Mouse (Mus musculus) brain, adult 2 months (tissue): ENCODE results near the gene Sct.
A peak's percentile ranks its signal among the peaks of the same experiment; 100 is the strongest.
"Not testable (repeated sequence)": the region's sequence is repeated elsewhere in the genome, so short reads cannot be mapped to it uniquely, and the experiment has no call there.

Source experiments
- DNase-seq: peaks from one replicate; pipeline ENCODE4 v3.0.0; 2011; ENCODE audit warnings: low read depth, low spot score

The Sct gene

GRCm38 (mm10) chr7:141291921-141292582, 13.1 kb upstream of the Sct start, which contains the start of gene Drd4:
Gene Drd4, plus strand, starts transcription at chr7:141292006.
- DNase-seq: peak; percentile 49

GRCm38 (mm10) chr7:141288042-141288441, 9.1 kb upstream of the Sct start:
- DNase-seq: no peak

- DNase-seq: no peak
Measured at GRCm38 (mm10) chr7:141282756-141283155, 3.8 kb upstream of the Sct start.

GRCm38 (mm10) chr7:141281442-141281841, 2.5 kb upstream of the Sct start:
- no peak for DNase-seq

GRCm38 (mm10) chr7:141277701-141278678, 943 bp downstream of the Sct start:
- DNase-seq: no peak

- no peak for DNase-seq
Measured at GRCm38 (mm10) chr7:141276546-141276945, 2.4 kb downstream of the Sct start, which contains the start of gene Cdhr5. Gene Cdhr5, minus strand, starts transcription at chr7:141276786.

GRCm38 (mm10) chr7:141275356-141275755, 3.6 kb downstream of the Sct start:
- DNase-seq: no peak

- DNase-seq: no peak
Measured at GRCm38 (mm10) chr7:141270631-141271030, 8.3 kb downstream of the Sct start.

- no peak for DNase-seq
Measured at GRCm38 (mm10) chr7:141269273-141269545, 9.7 kb downstream of the Sct start.

- no peak for DNase-seq
Measured at GRCm38 (mm10) chr7:141268466-141269272, 10.3 kb downstream of the Sct start.

- peak; percentile 65 for DNase-seq
Measured at GRCm38 (mm10) chr7:141265739-141266561, 13.0 kb downstream of the Sct start, which contains the start of gene Irf7. Gene Irf7, minus strand, starts transcription at chr7:141266481.

- no peak for DNase-seq
Measured at GRCm38 (mm10) chr7:141265411-141265738, 13.6 kb downstream of the Sct start.

- DNase-seq: peak; percentile 35
Measured at GRCm38 (mm10) chr7:141264761-141265410, 14.0 kb downstream of the Sct start.

GRCm38 (mm10) chr7:141264041-141264700, 14.8 kb downstream of the Sct start:
- DNase-seq: no peak

GRCm38 (mm10) chr7:141263640-141264039, 15.3 kb downstream of the Sct start:
- no peak for DNase-seq

GRCm38 (mm10) chr7:141261480-141261879, 17.5 kb downstream of the Sct start:
- no peak for DNase-seq

- no peak for DNase-seq
Measured at GRCm38 (mm10) chr7:141256159-141256558, 22.8 kb downstream of the Sct start.

- DNase-seq: not testable (repeated sequence)
Measured at GRCm38 (mm10) chr7:141250486-141250885, 28.4 kb downstream of the Sct start.

GRCm38 (mm10) chr7:141231551-141231950, 47.4 kb downstream of the Sct start:
- no peak for DNase-seq

GRCm38 (mm10) chr7:141231111-141231510, 47.8 kb downstream of the Sct start:
- no peak for DNase-seq
